Mouse (Mus musculus) brain, embryonic 14.5 days (tissue): ENCODE data around the gene Fndc7. TPM values are rescaled to one million over a fixed set of nuclear protein-coding genes. Genes with fewer than 3 reads are reported as not detected.
A peak's percentile ranks its signal among the peaks of the same experiment; 100 is the strongest.
"Not testable (repeated sequence)": the region's sequence is repeated elsewhere in the genome, so short reads cannot be mapped to it uniquely, and the experiment has no call there.

ENCODE experiments used
- DNase-seq: peaks from one replicate; pipeline ENCODE4 v3.0.0-alpha.2; 2011; ENCODE audit warnings: low read depth
- CTCF ChIP-seq: fragments of 200-500 bp; IDR thresholded peaks from 2 replicates; pipeline ENCODE4 v1.5.1; 2012; ENCODE audit warnings: inconsistent platforms, mild to moderate bottlenecking, moderate library complexity, borderline replicate concordance; ENCODE audit not compliant: insufficient read depth, insufficient read length; ENCODE audit errors: extremely low read depth
- POLR2A ChIP-seq: fragments of 200-500 bp; IDR thresholded peaks from 2 replicates; pipeline ENCODE4 v1.6.1; 2012; ENCODE audit warnings: mild to moderate bottlenecking, inconsistent platforms, borderline replicate concordance; ENCODE audit not compliant: poor library complexity, insufficient read depth, insufficient read length, severe bottlenecking; ENCODE audit errors: extremely low read depth
- polyA plus RNA-seq: library from polyadenylated mRNA; depleted of rRNA; stranded (reverse); fragments of >200 nt; gene quantifications from 2 replicates; pipeline ENCODE4 v1.2.3, GENCODE M21; 2012

Gene Fndc7
- polyA plus RNA-seq, 1 experiment: 0.11 TPM

DNA sequence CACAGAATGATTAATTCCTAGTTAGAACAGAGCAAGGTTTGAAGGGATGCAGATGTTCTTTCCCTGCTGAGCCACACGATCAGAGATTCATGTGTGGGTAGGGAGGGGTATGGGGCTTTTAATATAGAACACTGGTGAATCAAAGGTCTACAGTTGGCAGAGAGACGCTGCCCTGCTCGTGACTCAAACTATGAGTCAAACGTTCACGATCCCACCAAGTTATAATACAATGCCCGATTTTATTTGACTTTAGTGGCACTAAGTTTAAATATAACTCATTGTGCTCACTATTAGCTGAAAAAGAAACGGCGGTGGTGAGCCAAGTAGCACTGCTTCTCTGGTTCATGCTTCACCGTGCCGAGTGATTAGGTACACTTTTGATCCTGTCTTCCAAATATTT lies 26.7 kb downstream of the Fndc7 start:
- TF ChIP-seq CTCF (no peak), POLR2A (no peak)
- DNase-seq: no peak

DNA sequence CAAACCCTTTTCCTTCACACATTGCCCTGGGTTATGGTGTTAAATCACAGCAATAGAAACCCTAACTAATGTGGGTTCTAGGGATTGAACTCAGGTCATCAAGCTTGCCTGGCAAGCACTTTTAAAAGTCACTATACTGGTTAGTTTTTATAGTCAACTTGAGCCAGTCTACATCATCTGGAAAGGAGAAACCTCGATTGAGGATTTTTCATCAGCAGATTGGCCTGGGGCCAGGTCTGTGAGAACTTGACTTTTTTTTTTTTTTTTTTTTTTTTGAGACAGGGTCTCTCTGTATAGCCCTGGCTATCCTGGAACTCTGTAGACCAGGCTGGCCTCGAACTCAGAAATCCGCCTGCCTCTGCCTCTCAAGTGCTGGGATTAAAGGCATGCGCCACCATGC lies 27.5 kb downstream of the Fndc7 start:
- DNase-seq: not testable (repeated sequence)

DNA sequence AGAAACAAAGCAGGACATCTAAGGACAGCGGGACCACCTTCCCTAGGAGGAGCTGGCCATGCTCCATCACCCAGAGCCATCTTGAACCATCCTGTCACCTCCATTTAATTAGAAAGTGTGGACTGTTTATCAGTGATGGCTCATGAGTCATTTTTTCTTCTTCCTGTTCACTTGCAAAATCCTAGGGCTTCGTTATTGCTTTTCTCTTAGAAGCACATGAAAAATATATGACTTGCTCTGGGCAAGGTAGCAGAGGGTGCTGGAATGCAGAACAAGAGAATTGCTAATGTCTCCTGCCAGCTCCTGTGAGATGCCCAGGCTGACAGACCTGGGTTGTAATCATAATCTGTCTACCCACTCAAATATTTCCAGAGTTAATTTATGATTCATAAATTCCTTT lies 29.0 kb downstream of the Fndc7 start:
- peak; percentile 22 for DNase-seq
- TF ChIP-seq POLR2A: no peak
- no peak for TF ChIP-seq CTCF

DNA sequence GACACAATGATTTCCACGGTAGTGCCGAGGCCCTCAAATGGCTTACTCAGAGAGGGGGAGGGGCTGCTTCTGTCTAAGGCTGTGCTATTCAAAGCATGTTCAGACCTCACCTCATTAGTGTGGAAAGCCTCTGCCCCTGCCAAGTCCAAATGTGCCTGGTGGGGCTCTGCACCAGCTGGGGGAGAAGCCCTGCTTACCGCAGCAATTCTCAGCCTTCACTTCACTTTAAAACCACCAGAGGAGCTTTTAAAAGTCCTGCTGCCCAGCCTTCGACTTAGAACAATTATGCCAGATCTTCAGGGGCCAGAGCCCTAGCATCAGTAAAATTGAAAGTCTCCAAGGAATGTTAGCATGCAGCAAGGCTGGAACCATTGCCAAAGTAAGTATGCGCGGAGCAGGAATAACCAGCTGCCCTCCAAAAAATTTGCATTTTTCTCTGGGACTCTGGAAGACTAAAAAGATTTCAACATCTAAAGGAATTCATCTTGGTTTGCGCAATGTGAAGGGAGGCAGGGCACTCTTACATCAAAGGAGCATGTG lies 31.5 kb downstream of the Fndc7 start:
- peak; percentile 96 for DNase-seq
- TF ChIP-seq POLR2A: no peak
- TF ChIP-seq CTCF: no peak

DNA sequence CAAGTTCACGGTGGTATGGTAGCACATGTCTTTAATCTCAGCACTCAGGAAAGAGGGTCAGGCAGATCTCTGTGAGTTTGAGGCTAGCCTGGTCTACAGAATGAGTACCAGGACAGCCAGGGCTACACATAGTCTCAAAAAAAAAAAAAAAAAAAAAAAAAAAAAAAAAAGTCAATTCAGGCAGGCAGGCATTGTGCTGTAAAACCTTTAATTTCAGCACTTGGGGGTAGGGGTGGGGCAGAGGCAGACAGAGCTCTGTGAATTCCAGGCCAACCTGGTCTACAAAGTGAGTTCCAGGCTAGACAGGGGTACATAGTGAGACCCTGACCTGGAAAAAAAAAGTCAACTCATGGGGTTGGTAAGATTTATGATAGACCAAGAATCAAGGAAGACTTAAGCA lies 32.1 kb downstream of the Fndc7 start:
- DNase-seq: no peak
- TF ChIP-seq POLR2A: no peak
- TF ChIP-seq CTCF: no peak

DNA sequence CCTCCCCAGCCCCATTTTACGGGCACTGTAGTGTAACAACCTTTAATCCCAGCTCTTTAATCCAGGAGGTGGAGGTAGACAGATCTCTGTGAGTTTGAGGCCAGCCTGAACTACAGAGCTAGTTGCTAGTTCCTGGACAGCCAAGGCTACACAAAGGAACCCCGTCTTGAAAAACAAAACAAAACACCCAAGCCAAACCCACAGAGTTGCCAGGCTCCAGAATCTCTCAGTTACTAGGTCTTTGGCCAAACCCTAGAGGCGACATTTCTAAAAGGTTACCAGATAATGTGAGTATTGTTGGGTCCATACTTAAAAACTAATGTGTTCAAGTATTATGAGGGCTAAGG lies 32.7 kb downstream of the Fndc7 start:
- TF ChIP-seq CTCF: no peak
- no peak for TF ChIP-seq POLR2A

DNA sequence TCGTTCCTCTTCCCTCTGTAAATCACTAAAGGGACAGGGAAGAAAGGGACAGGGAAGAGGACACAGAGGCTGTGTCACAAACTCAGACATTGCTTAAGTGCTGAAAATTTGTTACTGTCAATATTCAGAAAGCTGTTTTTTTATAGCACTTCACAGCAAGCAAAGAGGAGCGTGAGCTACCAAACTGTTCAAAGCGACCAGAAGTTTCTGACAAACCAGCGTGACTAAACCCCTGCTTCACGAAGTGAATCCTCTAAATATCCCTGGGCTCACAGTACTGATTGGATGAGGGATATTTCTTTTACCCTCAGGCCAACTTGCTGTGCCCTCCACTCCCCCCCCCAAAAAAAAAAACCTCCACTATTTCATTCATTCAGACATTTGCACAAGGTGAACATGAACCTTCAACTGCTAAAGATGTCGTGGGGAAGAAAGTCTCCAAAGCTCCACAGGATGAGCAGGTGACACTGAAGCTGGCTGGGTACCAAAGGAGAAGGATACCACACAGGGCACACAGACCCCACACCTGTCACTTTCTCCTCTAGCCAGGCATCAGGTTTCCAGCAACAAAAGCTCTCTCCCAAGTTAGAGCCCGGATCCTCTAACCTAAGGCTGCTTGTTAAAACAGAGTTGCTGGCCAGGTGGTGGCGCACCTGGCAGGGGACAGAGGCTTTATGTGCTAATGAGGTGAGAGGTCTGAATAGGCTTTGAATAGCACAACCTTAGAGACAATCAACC lies 33.3 kb downstream of the Fndc7 start:
- DNase-seq: peak; percentile 25
- no peak for TF ChIP-seq POLR2A
- no peak for TF ChIP-seq CTCF

More for the DNA sequence above, 32.7 kb downstream of the Fndc7 start:
- DNase-seq: no peak

DNA sequence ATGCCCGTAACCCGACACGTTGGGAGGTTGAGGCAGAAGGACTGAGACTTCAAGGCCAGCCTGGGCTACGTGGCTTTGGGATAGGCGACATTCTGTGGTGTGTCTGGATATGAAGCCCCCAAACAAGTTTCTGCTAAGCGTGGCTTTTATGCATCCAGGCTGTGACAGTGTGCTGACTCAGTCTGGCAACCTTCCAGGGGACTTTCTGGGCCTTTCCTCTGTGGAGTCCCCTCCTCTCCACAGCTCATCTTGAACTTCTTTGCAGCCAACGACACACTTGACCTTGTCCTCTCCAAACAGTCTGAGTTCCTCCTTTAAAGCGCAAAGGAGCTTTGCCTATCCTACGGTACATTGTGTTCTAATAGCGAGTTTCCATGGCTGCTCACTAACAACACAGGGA lies 33.9 kb downstream of the Fndc7 start:
- DNase-seq: peak; percentile 62
- TF ChIP-seq POLR2A (no peak), CTCF (no peak)

DNA sequence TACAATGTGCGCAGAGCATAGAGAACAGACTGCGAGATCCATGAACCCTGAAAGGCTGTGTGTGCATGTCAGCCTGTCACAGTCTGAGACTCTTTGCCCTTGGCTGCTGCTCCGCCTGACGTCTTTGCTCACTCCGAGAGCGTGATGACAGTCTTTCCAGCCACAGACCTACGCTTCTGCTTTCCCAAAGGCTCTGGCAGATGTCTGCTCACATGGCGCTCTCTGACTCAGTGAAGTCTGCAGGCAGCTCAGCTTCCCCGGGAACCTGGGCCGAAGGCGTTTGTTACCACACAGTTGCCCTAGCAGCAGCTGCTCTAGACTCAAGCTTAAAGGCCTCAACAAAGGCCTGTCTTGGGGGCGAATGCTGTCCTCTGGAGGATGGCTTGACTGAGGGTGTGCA lies 34.4 kb downstream of the Fndc7 start:
- no peak for TF ChIP-seq CTCF
- TF ChIP-seq POLR2A: no peak
- peak; percentile 80 for DNase-seq

DNA sequence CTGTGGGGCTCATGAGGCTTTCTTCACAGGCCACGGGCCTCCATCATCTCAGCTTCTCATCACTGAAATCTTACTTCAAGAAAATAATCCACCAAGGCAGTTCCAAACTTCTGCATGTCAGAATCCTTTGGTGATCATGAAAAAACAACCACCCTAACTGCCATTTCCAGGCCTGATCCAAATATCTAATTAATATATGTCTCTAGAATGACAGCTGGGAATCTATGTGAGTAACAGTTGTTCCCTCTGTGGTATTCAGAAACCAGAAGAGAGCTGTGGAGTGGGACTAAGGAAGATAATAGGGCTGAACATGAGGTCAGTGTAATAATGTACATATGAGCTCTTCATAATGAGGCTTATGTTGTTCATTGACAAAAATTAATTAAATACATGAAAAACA lies 36.5 kb downstream of the Fndc7 start:
- TF ChIP-seq CTCF (no peak), POLR2A (no peak)
- no peak for DNase-seq

DNA sequence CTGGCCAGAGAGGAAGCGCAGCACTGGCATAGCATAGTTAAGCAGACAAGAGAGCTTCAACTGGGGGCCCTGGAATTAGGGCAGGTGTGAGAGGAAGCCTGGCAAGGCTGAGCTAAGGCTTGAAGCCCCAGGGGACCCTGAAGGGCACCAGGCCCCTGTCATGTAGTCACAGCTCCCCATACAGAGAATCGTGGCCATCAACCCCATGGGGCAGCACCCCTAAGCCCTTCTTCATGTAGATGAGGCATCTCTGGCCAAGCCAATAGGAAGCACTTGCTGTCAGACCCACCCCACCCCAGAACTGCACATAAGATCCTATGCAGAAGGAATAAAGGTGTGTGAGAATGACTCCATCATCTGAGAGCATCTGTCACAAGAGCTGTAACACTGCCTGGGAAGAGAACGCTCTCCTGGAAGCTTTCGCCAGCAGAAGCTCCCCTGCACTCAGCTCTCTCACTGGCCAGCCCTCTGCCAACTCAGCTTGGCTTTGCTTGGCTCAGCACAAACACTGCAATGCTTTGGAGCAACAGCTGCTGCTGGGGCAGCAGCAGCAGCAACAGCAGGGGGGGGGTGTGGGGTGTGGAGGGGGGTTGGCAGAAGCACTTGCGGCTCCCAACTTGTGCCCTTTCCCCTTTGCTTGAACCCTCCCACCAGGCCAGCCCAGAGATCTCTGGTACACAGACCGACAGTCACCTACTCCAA lies 37.7 kb downstream of the Fndc7 start:
- TF ChIP-seq CTCF (no peak), POLR2A (no peak)
- peak; percentile 45 for DNase-seq

DNA sequence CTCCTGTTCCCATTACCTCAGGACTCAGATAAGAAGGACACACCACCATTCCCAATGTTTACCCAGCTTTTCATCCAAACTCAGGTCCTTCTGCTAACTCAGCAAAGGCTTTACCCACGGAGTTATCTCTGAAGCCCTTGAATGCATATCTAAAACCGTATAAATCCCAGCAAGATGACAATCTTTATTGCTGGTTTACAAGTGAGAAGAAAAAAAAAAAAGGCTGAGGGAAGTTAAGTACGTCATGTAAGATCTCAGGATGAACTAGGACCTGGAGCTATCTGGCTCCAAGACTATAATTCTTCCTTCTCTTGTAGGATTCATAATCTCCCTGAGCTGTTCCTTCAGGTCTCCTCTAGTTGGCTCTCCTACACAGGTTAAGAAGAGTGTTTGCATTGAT lies 38.3 kb downstream of the Fndc7 start:
- DNase-seq: no peak
- TF ChIP-seq POLR2A (no peak), CTCF (no peak)

DNA sequence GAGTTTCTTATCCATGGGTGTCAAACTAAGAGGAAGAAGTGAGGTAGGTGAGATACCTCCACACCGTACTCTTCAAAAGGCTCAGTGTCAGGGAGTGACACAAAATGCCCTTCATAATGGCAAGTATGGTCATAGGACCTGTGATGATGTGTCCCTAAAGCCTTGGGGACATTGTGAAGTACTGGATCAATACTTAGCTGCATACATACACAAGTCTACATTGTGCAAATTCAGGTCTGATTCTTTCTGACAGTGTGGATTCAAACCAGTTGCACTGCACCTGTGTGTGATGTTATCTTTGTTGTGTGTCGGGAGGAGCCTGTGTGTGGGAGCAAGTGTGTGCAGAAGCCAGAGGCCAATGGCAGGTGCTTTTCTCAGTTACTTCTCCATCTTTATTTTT lies 38.7 kb downstream of the Fndc7 start:
- TF ChIP-seq POLR2A (no peak), CTCF (no peak)

DNA sequence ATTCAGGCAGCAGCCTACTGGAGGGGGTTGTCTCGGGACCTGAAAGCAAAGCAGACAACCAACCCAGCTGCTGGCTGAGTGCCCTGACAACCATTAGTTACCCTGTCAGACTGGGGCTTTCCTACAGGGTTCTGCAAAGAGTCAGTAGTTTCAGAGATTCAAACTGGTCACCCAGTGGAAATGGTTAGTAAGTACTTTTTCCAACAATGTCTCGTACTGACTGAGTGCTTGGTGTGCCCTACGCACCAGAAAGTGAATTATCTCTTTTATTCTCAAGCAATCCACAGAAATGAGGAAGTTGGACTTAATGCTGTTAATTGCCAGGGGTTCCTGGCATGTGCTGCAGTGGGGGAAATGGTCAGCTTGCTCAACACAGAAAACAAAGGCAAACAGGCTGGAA lies 39.3 kb downstream of the Fndc7 start:
- DNase-seq: peak; percentile 77
- TF ChIP-seq POLR2A: no peak
- TF ChIP-seq CTCF: no peak

More for the DNA sequence above, 38.7 kb downstream of the Fndc7 start:
- no peak for DNase-seq

DNA sequence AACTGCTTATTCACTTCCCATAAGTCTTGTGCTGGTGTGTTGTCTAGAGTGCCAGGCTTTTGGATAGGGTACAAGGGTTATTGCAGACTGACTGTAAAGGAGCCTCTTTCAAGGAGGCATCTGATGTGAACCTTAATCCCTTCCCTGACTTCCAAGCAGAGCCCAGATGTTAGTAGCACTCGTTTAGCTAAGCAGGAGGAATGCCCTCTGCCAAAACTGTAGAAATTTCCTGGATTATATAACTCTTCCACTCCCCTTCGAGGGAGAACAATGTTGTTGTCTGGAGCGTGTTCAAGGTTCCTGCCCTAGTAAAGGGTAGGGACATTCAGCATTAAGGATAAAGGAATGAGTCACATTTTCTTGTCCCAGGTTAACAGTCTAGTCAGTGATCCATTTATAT lies 43.2 kb downstream of the Fndc7 start:
- no peak for TF ChIP-seq CTCF
- TF ChIP-seq POLR2A: no peak
- no peak for DNase-seq

DNA sequence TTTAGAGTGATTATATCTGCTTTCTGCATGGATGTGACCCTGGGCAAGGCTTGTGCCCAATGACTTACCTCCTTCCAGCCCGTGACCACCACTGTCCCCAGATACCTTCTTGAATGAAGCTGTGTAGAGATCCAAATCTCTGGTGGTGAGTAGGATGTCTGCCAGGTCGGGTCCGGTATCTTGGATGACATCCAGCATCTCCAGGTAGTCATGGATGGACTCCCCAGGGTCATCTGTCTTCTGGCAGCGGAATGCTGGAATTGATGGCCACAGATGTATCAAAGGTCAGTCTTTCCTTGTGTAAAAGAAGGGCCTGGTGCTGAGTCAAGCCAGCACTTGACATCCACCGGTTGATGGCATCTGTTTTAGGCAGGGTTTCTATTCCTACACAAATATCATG lies 45.3 kb downstream of the Fndc7 start:
- TF ChIP-seq CTCF (no peak), POLR2A (no peak)
- no peak for DNase-seq
